In genomic region chr7:27797906-27798811, GRCm38 (mm10) we compare ENCODE assay signal across 8 mouse cellular contexts. TPM values are rescaled to one million over a fixed set of nuclear protein-coding genes. Genes with fewer than 3 reads are reported as not detected.
DNase-seq lines count a peak whose midpoint lies in the region; ATAC-seq and TF ChIP-seq lines count a peak whose summit lies in the region.

No protein-coding gene starts in this region.

- no peaks in the 10 kb centered on the region for H3K27me3 ChIP-seq in kidney, embryonic 15.5 days
- no peaks in the 10 kb centered on the region for H3K27me3 ChIP-seq in hindbrain, embryonic 11.5 days (ENCODE audit: control insufficient read depth, insufficient read depth, low read length)
- no peaks in the 10 kb centered on the region for H3K27me3 ChIP-seq in midbrain, postnatal 0 days (ENCODE audit: insufficient read depth, low read length)

- H3K4me2 ChIP-seq in kidney, embryonic 15.5 days: peak overlapping the region; percentile 48
- no peak overlapping the region for H3K4me2 ChIP-seq in hindbrain, embryonic 11.5 days (replicated peaks; ENCODE audit: low read depth, low read length)
- H3K4me2 ChIP-seq in midbrain, postnatal 0 days (ENCODE audit: low read depth, low read length, poor library complexity, severe bottlenecking): peak overlapping the region; percentile 6; the same call in 1 of the 2 replicates

- H3K4me1 ChIP-seq in kidney, embryonic 15.5 days: peaks cover 7% of the 10 kb centered on the region
- H3K4me1 ChIP-seq in hindbrain, embryonic 11.5 days (replicated peaks; ENCODE audit: control insufficient read depth, insufficient read depth, low read length): no peaks in the 10 kb centered on the region
- H3K4me1 ChIP-seq in midbrain, postnatal 0 days (ENCODE audit: insufficient read depth, low read length): no peaks in the 10 kb centered on the region

- H3K27ac ChIP-seq in kidney, embryonic 15.5 days: peak overlapping the region; percentile 67
- peak overlapping the region; percentile 63; the same call in 1 of the 2 replicates for H3K27ac ChIP-seq in hindbrain, embryonic 11.5 days (ENCODE audit: low read depth, low read length)
- no peak overlapping the region for H3K27ac ChIP-seq in midbrain, postnatal 0 days (ENCODE audit: low read depth, low read length)

- DNase-seq in kidney, adult 11 months: no peak
- DNase-seq in embryo, embryonic 10.5 days (ENCODE audit: low spot score): peak; percentile 88
- peak; percentile 74 for DNase-seq in hindbrain, embryonic 11.5 days (ENCODE audit: low spot score)
- DNase-seq in midbrain, postnatal 0 days (ENCODE audit: low spot score): peak; percentile 19
- no peak for DNase-seq in layer of hippocampus, adult 9-10 months (ENCODE audit: low spot score)
- no peak for DNase-seq in layer of hippocampus, adult 18-20 months (ENCODE audit: low spot score in 2 of 2)
- DNase-seq in right cerebral cortex, postnatal 4 days: no peak

- H3K9ac ChIP-seq in kidney, embryonic 15.5 days: no peak overlapping the region
- no peak overlapping the region for H3K9ac ChIP-seq in hindbrain, embryonic 11.5 days (ENCODE audit: low read depth, low read length)
- H3K9ac ChIP-seq in midbrain, postnatal 0 days (replicated peaks; ENCODE audit: low read length, poor library complexity, severe bottlenecking): no peak overlapping the region

- peak; percentile 58 for TF ChIP-seq CTCF in midbrain, postnatal 0 days (IDR thresholded peaks at IDR 0.05)

- WGBS in kidney, embryonic 15.5 days: 38% methylated on average over 7 of the region's 8 CpGs
- 32% methylated on average over 7 of the region's 8 CpGs for WGBS in hindbrain, embryonic 11.5 days
- 28% methylated on average over 6 of the region's 8 CpGs for WGBS in midbrain, postnatal 0 days

- H3K4me3 ChIP-seq in kidney, embryonic 15.5 days (replicated peaks): peak overlapping the region; percentile 20; the same call in 1 of the 2 replicates
- H3K4me3 ChIP-seq in hindbrain, embryonic 11.5 days (ENCODE audit: low read depth, low read length): no peak overlapping the region
- H3K4me3 ChIP-seq in midbrain, postnatal 0 days (ENCODE audit: low read depth, low read length): no peak overlapping the region

- peak; percentile 79 for ATAC-seq in kidney, embryonic 15.5 days (replicated peaks; ENCODE audit: low FRiP score)
- peak; percentile 93 for ATAC-seq in hindbrain, embryonic 11.5 days (ENCODE audit: low FRiP score)
- no peak for ATAC-seq in midbrain, postnatal 0 days (ENCODE audit: low FRiP score)

- no peaks in the 10 kb centered on the region for H3K36me3 ChIP-seq in kidney, embryonic 15.5 days
- no peaks in the 10 kb centered on the region for H3K36me3 ChIP-seq in hindbrain, embryonic 11.5 days (ENCODE audit: control insufficient read depth, insufficient read depth, low read length)
- no peaks in the 10 kb centered on the region for H3K36me3 ChIP-seq in midbrain, postnatal 0 days (ENCODE audit: insufficient read depth, low read length)

- no peaks in the 10 kb centered on the region for H3K9me3 ChIP-seq in kidney, embryonic 15.5 days (replicated peaks)
- no peaks in the 10 kb centered on the region for H3K9me3 ChIP-seq in hindbrain, embryonic 11.5 days (ENCODE audit: control insufficient read depth, low read length)
- no peaks in the 10 kb centered on the region for H3K9me3 ChIP-seq in midbrain, postnatal 0 days (ENCODE audit: low read length)

RNA-seq across cellular contexts. Expression of gene Zfp626, which starts 8.8 kb away (rescaled TPM):
- 2.4 and 2.5 TPM in 2 replicates for polyA plus RNA-seq in kidney, embryonic 15.5 days (2015; fragmentation: Nextera tagmentation; extraction: Ambion mirVana)
- 2.4 and 2.6 TPM in 2 replicates for polyA plus RNA-seq in hindbrain, embryonic 11.5 days (2014; fragmentation: Nextera tagmentation; extraction: Ambion mirVana)
- total RNA-seq in midbrain, postnatal 0 days (2014; rRNA removed): 6.4 and 7.3 TPM in 2 replicates
- polyA plus RNA-seq in midbrain, postnatal 0 days (2015; fragmentation: Nextera tagmentation; extraction: Ambion mirVana): 0.81 and 0.88 TPM in 2 replicates
- total RNA-seq in layer of hippocampus, adult 18-20 months (2021): 1 to 10 TPM; 8.0 to 8.3 TPM

RNA-seq across cellular contexts. Expression of gene Zfp59, which starts 40.2 kb away (rescaled TPM):
- 8.3 and 8.8 TPM in 2 replicates for polyA plus RNA-seq in kidney, embryonic 15.5 days (2015; fragmentation: Nextera tagmentation; extraction: Ambion mirVana)
- polyA plus RNA-seq in hindbrain, embryonic 11.5 days (2014; fragmentation: Nextera tagmentation; extraction: Ambion mirVana): 12.5 and 12.9 TPM in 2 replicates
- 6.8 and 10.1 TPM in 2 replicates for total RNA-seq in midbrain, postnatal 0 days (2014; rRNA removed)
- polyA plus RNA-seq in midbrain, postnatal 0 days (2015; fragmentation: Nextera tagmentation; extraction: Ambion mirVana): 4.7 and 5.8 TPM in 2 replicates
- 1 to 10 TPM; 4.2 to 4.7 TPM for total RNA-seq in layer of hippocampus, adult 18-20 months (2021)

RNA-seq across cellular contexts. Expression of gene Zfp607a, which starts 59.2 kb away (rescaled TPM):
- 3.9 TPM in 2 replicates for polyA plus RNA-seq in kidney, embryonic 15.5 days (2015; fragmentation: Nextera tagmentation; extraction: Ambion mirVana)
- 2.2 and 2.6 TPM in 2 replicates for polyA plus RNA-seq in hindbrain, embryonic 11.5 days (2014; fragmentation: Nextera tagmentation; extraction: Ambion mirVana)
- 0.71 and 1.5 TPM in 2 replicates for total RNA-seq in midbrain, postnatal 0 days (2014; rRNA removed)
- polyA plus RNA-seq in midbrain, postnatal 0 days (2015; fragmentation: Nextera tagmentation; extraction: Ambion mirVana): 0.53 and 0.68 TPM in 2 replicates
- 1 to 10 TPM; 2.2 to 2.3 TPM for total RNA-seq in layer of hippocampus, adult 18-20 months (2021)

Comparison
In these comparisons a context has a peak if more than half of its experiments do, and no peak if none do; other contexts are left out.
1. DNase-seq: peak in embryo, embryonic 10.5 days (single experiment), hindbrain, embryonic 11.5 days (single experiment) and midbrain, postnatal 0 days (single experiment); none in kidney, adult 11 months (single experiment), layer of hippocampus, adult 9-10 months (single experiment), layer of hippocampus, adult 18-20 months (0 of 2) and right cerebral cortex, postnatal 4 days (single experiment).